Mouse (Mus musculus) v-Abl transformed pro-B cells (cell line): ENCODE measurements around the gene C530008M17Rik.

Experiments used
- in situ Hi-C, 2 experiments: fragments of 400-800 bp; cut with MboI; formaldehyde crosslinking; loops; one replicate each; pipeline ENCODE4 v1.15.1; 2025; ENCODE audit not compliant: unreplicated experiment in 2 of 2

Gene C530008M17Rik

GRCm38 (mm10) chr5:76664936-76665335 is 8.6 kb downstream of the C530008M17Rik start:
- in situ Hi-C loops = no loop called here

GRCm38 (mm10) chr5:76665421-76665820 is 9.1 kb downstream of the C530008M17Rik start:
- in situ Hi-C loops = no loop called here

- in situ Hi-C loops = no loop called here
Measured at GRCm38 (mm10) chr5:76666026-76666756, 9.9 kb downstream of the C530008M17Rik start.

- in situ Hi-C loops = no loop called here
Measured at GRCm38 (mm10) chr5:76668118-76668517, 11.8 kb downstream of the C530008M17Rik start.

GRCm38 (mm10) chr5:76668547-76668946 is 12.2 kb downstream of the C530008M17Rik start:
- in situ Hi-C loops = no loop called here

GRCm38 (mm10) chr5:76670183-76670582 is 13.9 kb downstream of the C530008M17Rik start:
- in situ Hi-C loops = no loop called here

- in situ Hi-C loops = no loop called here
Measured at GRCm38 (mm10) chr5:76674022-76674653, 17.8 kb downstream of the C530008M17Rik start.

- in situ Hi-C loops = no loop called here
Measured at GRCm38 (mm10) chr5:76675369-76675768, 19.1 kb downstream of the C530008M17Rik start.

- in situ Hi-C loops = no loop called here
Measured at GRCm38 (mm10) chr5:76680959-76681358, 24.6 kb downstream of the C530008M17Rik start.

- in situ Hi-C loops = no loop called here
Measured at GRCm38 (mm10) chr5:76681895-76682656, 25.8 kb downstream of the C530008M17Rik start.

GRCm38 (mm10) chr5:76683455-76683854 is 27.1 kb downstream of the C530008M17Rik start:
- in situ Hi-C loops = no loop called here

GRCm38 (mm10) chr5:76684658-76685605 is 28.6 kb downstream of the C530008M17Rik start:
- in situ Hi-C loops = no loop called here

GRCm38 (mm10) chr5:76687961-76688600 is 31.8 kb downstream of the C530008M17Rik start:
- in situ Hi-C loops = no loop called here

GRCm38 (mm10) chr5:76688643-76689042 is 32.3 kb downstream of the C530008M17Rik start:
- in situ Hi-C loops = no loop called here

GRCm38 (mm10) chr5:76690177-76690593 is 33.9 kb downstream of the C530008M17Rik start:
- in situ Hi-C loops = no loop called here

GRCm38 (mm10) chr5:76691251-76691650 is 34.9 kb downstream of the C530008M17Rik start:
- in situ Hi-C loops = no loop called here

GRCm38 (mm10) chr5:76691706-76692424 is 35.6 kb downstream of the C530008M17Rik start:
- in situ Hi-C loops = no loop called here

- in situ Hi-C loops = no loop called here
Measured at GRCm38 (mm10) chr5:76697536-76697935, 41.2 kb downstream of the C530008M17Rik start.

GRCm38 (mm10) chr5:76698187-76698586 is 41.9 kb downstream of the C530008M17Rik start:
- in situ Hi-C loops = no loop called here
